10 mouse cellular contexts compared by ENCODE assay signal in genomic region chr10:94494403-94494846, GRCm38 (mm10).
A peak's percentile ranks its signal among the peaks of the same experiment; 100 is the strongest.
DNase-seq lines count a peak whose midpoint lies in the region; ATAC-seq and TF ChIP-seq lines count a peak whose summit lies in the region.
"Had no signal": no experiment of that assay in that cellular context is flagged by ENCODE, and none has a peak within 500 bp of the region (broad histone marks: within the 10 kb centered on the region; RNA-seq: fewer than 3 reads in every experiment).

No protein-coding gene starts in this region.

- 25% methylated on average over 8 of the region's 8 CpGs for WGBS in intestine, embryonic 14.5 days
- WGBS in intestine, postnatal 0 days = 36% methylated on average over 8 of the region's 8 CpGs
- WGBS in hindbrain, embryonic 14.5 days = 32% methylated on average over 8 of the region's 8 CpGs
- 23% methylated on average over 8 of the region's 8 CpGs for WGBS in limb, embryonic 15.5 days

- peaks cover 8% of the 10 kb centered on the region; the same call in 1 of the 2 replicates for H3K4me1 ChIP-seq in intestine, embryonic 14.5 days (replicated peaks; ENCODE audit: control insufficient read depth, insufficient read depth, low read length)
- no peaks in the 10 kb centered on the region for H3K4me1 ChIP-seq in intestine, postnatal 0 days (replicated peaks; ENCODE audit: control insufficient read depth, insufficient read depth, low read length)
- peaks cover 12% of the 10 kb centered on the region for H3K4me1 ChIP-seq in hindbrain, embryonic 14.5 days (replicated peaks; ENCODE audit: control insufficient read depth, insufficient read depth, low read length)
- peaks cover 19% of the 10 kb centered on the region for H3K4me1 ChIP-seq in limb, embryonic 15.5 days

- no peaks in the 10 kb centered on the region for H3K36me3 ChIP-seq in intestine, embryonic 14.5 days (ENCODE audit: control insufficient read depth, insufficient read depth, low read length)
- no peaks in the 10 kb centered on the region for H3K36me3 ChIP-seq in intestine, postnatal 0 days (ENCODE audit: control insufficient read depth, insufficient read depth)
- no peaks in the 10 kb centered on the region for H3K36me3 ChIP-seq in hindbrain, embryonic 14.5 days (replicated peaks; ENCODE audit: control insufficient read depth, insufficient read depth)
- H3K36me3 ChIP-seq in limb, embryonic 15.5 days = no peaks in the 10 kb centered on the region
- H3K36me3 ChIP-seq: embryonic facial prominence, embryonic 12.5 days had no signal

- H3K4me3 ChIP-seq in intestine, embryonic 14.5 days (ENCODE audit: low read depth, low read length) = no peak overlapping the region
- no peak overlapping the region for H3K4me3 ChIP-seq in intestine, postnatal 0 days (ENCODE audit: low read depth, low read length)
- no peak overlapping the region for H3K4me3 ChIP-seq in hindbrain, embryonic 14.5 days (replicated peaks; ENCODE audit: low read length)
- no peak overlapping the region for H3K4me3 ChIP-seq in limb, embryonic 15.5 days
- H3K4me3 ChIP-seq: embryonic facial prominence, embryonic 12.5 days had no signal

- peak; percentile 60 for ATAC-seq in intestine, embryonic 14.5 days (replicated peaks; ENCODE audit: low FRiP score, low TSS enrichment, low read depth)
- ATAC-seq in intestine, postnatal 0 days = no peak
- ATAC-seq in hindbrain, embryonic 14.5 days (ENCODE audit: low FRiP score) = peak; percentile 85
- peak; percentile 37; the same call in 1 of the 2 replicates for ATAC-seq in limb, embryonic 15.5 days (ENCODE audit: insufficient number of reproducible peaks, low FRiP score, low TSS enrichment, low read depth)
- no peak for ATAC-seq in erythroblast, adult 5-6 weeks (replicated peaks; ENCODE audit: low FRiP score, poor library complexity, severe bottlenecking)

- peak overlapping the region; percentile 18 for H3K4me2 ChIP-seq in intestine, embryonic 14.5 days (ENCODE audit: low read length)
- no peak overlapping the region for H3K4me2 ChIP-seq in intestine, postnatal 0 days (replicated peaks; ENCODE audit: low read depth)
- 0 out of 2 replicates have a peak overlapping the region, but pooled peaks have one; percentile 2 for H3K4me2 ChIP-seq in hindbrain, embryonic 14.5 days (replicated peaks)
- no peak overlapping the region for H3K4me2 ChIP-seq in limb, embryonic 15.5 days
- H3K4me2 ChIP-seq: embryonic facial prominence, embryonic 12.5 days had no signal

- no peak overlapping the region for H3K27ac ChIP-seq in intestine, embryonic 14.5 days (ENCODE audit: low read depth)
- no peak overlapping the region for H3K27ac ChIP-seq in intestine, postnatal 0 days (ENCODE audit: low read depth, low read length)
- H3K27ac ChIP-seq in hindbrain, embryonic 14.5 days = peak overlapping the region; percentile 73
- peak overlapping the region; percentile 48; the same call in 1 of the 2 replicates for H3K27ac ChIP-seq in limb, embryonic 15.5 days
- H3K27ac ChIP-seq: embryonic facial prominence, embryonic 12.5 days had no signal

- no peak overlapping the region for H3K9ac ChIP-seq in intestine, embryonic 14.5 days (ENCODE audit: low read length)
- no peak overlapping the region for H3K9ac ChIP-seq in intestine, postnatal 0 days (ENCODE audit: low read depth, low read length)
- H3K9ac ChIP-seq in hindbrain, embryonic 14.5 days = no peak overlapping the region
- no peak overlapping the region for H3K9ac ChIP-seq in limb, embryonic 15.5 days
- H3K9ac ChIP-seq: embryonic facial prominence, embryonic 12.5 days had no signal

- no peaks in the 10 kb centered on the region for H3K27me3 ChIP-seq in intestine, embryonic 14.5 days (replicated peaks; ENCODE audit: control insufficient read depth, insufficient read depth, low read length)
- H3K27me3 ChIP-seq in intestine, postnatal 0 days (replicated peaks; ENCODE audit: control insufficient read depth, insufficient read depth, low read length) = no peaks in the 10 kb centered on the region
- no peaks in the 10 kb centered on the region for H3K27me3 ChIP-seq in hindbrain, embryonic 14.5 days (ENCODE audit: control insufficient read depth, insufficient read depth, low read length)
- H3K27me3 ChIP-seq in limb, embryonic 15.5 days = no peaks in the 10 kb centered on the region
- H3K27me3 ChIP-seq: CH12.LX; embryonic facial prominence, embryonic 12.5 days had no signal

- H3K9me3 ChIP-seq in intestine, embryonic 14.5 days (ENCODE audit: control insufficient read depth, low read length) = no peaks in the 10 kb centered on the region
- no peaks in the 10 kb centered on the region for H3K9me3 ChIP-seq in intestine, postnatal 0 days (ENCODE audit: control insufficient read depth)
- no peaks in the 10 kb centered on the region for H3K9me3 ChIP-seq in hindbrain, embryonic 14.5 days (ENCODE audit: control insufficient read depth, low read length)
- H3K9me3 ChIP-seq in limb, embryonic 15.5 days = no peaks in the 10 kb centered on the region
- H3K9me3 ChIP-seq: embryonic facial prominence, embryonic 12.5 days had no signal

- peak; percentile 64 for DNase-seq in intestine, embryonic 14.5 days (ENCODE audit: low spot score)
- peak; percentile 33 to 63 for DNase-seq in adrenal gland, postnatal 36 days
- DNase-seq in frontal cortex, postnatal 14 days (ENCODE audit: low spot score in 2 of 2) = peak; percentile 40 to 43
- peak; percentile 78 for DNase-seq in hindbrain, embryonic 14.5 days (ENCODE audit: low spot score)
- peak; percentile 52 to 56 for DNase-seq in right cerebral cortex, postnatal 36 days (ENCODE audit: low spot score in 2 of 2)

- no peak for TF ChIP-seq CTCF in intestine, postnatal 0 days (IDR thresholded peaks at IDR 0.05; ENCODE audit: low read depth)

Comparison
In these comparisons a context has a peak if more than half of its experiments do, and no peak if none do; other contexts are left out.
1. ATAC-seq: peak in intestine, embryonic 14.5 days (single experiment), hindbrain, embryonic 14.5 days (single experiment) and limb, embryonic 15.5 days (single experiment); none in intestine, postnatal 0 days (single experiment) and erythroblast, adult 5-6 weeks (single experiment).
2. H3K4me2 ChIP-seq: peak in intestine, embryonic 14.5 days (single experiment) and hindbrain, embryonic 14.5 days (single experiment); none in intestine, postnatal 0 days (single experiment) and limb, embryonic 15.5 days (single experiment).
3. H3K27ac ChIP-seq: peak in hindbrain, embryonic 14.5 days (single experiment) and limb, embryonic 15.5 days (single experiment); none in intestine, embryonic 14.5 days (single experiment) and intestine, postnatal 0 days (single experiment).
4. Peak in every context shown above with its lines, with median percentiles within 50 percentile points of each other: DNase-seq.